Mouse (Mus musculus) heart, embryonic 14.5 days (tissue): ENCODE results near the gene Amhr2. TPM values are rescaled to one million over a fixed set of nuclear protein-coding genes. Genes with fewer than 3 reads are reported as not detected.

Source experiments
- ATAC-seq: fragments of 200-750 bp; cut with Nextera tagmentation; 2 replicates; pipeline ENCODE4 v1.8.0; 2017; ENCODE audit warnings: low read depth, moderate TSS enrichment; ENCODE audit not compliant: insufficient number of reproducible peaks, insufficient read depth, low FRiP score
- H3K27ac ChIP-seq, 2 experiments: fragments of 200-500 bp in 1 of 2; fragments of 300-500 bp in 1 of 2; sonication (generic) in 1 of 2; replicated peaks in 1 of 2; 2 replicates each; pipeline ENCODE4 v1.5.1; 2012 to 2014; ENCODE audit warnings: low read depth in 2 of 2, low read length in 2 of 2, control low read depth in 1 of 2, mild to moderate bottlenecking in 1 of 2, mixed read lengths in 1 of 2; ENCODE audit not compliant: control insufficient read depth in 1 of 2, insufficient read depth in 1 of 2
- H3K27me3 ChIP-seq: fragments of 300-500 bp; sonication (generic); 2 replicates; pipeline ENCODE4 v1.6.1; 2014; ENCODE audit warnings: mild to moderate bottlenecking, low read length, control low read depth; ENCODE audit not compliant: control insufficient read depth, insufficient read depth
- H3K36me3 ChIP-seq: fragments of 300-500 bp; sonication (generic); 2 replicates; pipeline ENCODE4 v1.6.1; 2014; ENCODE audit warnings: mild to moderate bottlenecking, control low read depth, low read length, mixed read lengths; ENCODE audit not compliant: control insufficient read depth, insufficient read depth
- H3K4me1 ChIP-seq, 2 experiments: fragments of 200-500 bp in 1 of 2; fragments of 300-500 bp in 1 of 2; sonication (generic) in 1 of 2; 2 replicates each; pipeline ENCODE4 v1.6.1; 2012 to 2014; ENCODE audit warnings: low read length in 2 of 2, control low read depth in 1 of 2, mixed read lengths in 1 of 2; ENCODE audit not compliant: control insufficient read depth in 2 of 2, insufficient read depth in 2 of 2
- H3K4me2 ChIP-seq: fragments of 300-500 bp; sonication (generic); 2 replicates; pipeline ENCODE4 v1.6.1; 2014; ENCODE audit warnings: mild to moderate bottlenecking, low read length
- H3K4me3 ChIP-seq, 2 experiments: fragments of 200-500 bp in 1 of 2; fragments of 300-500 bp in 1 of 2; sonication (generic) in 1 of 2; 2 replicates each; pipeline ENCODE4 v1.5.1; 2012 to 2014; ENCODE audit warnings: low read length in 2 of 2, mild to moderate bottlenecking in 2 of 2, control low read depth in 1 of 2, low read depth in 1 of 2, moderate library complexity in 1 of 2; ENCODE audit not compliant: control insufficient read depth in 1 of 2, insufficient read depth in 1 of 2
- H3K9ac ChIP-seq: fragments of 300-500 bp; sonication (generic); 2 replicates; pipeline ENCODE4 v1.6.1; 2014; ENCODE audit warnings: mild to moderate bottlenecking, low read length
- H3K9me3 ChIP-seq: fragments of 300-500 bp; sonication (generic); 2 replicates; pipeline ENCODE4 v1.6.1; 2016; ENCODE audit warnings: low read length, control low read depth; ENCODE audit not compliant: control insufficient read depth
- WGBS: fragments of 180-500 bp; shearing (Covaris S2); extraction: QIAGEN DNeasy Blood & Tissue Kit; methylation state at CpG from one replicate; pipeline ENCODE4 v1.1.7; 2014; 5-methylcytosine and 5-hydroxymethylcytosine counted together
- polyA plus RNA-seq: library from polyadenylated mRNA; unstranded; fragments of >200 nt; fragmentation: Nextera tagmentation; extraction: Ambion mirVana; gene quantifications from 2 replicates; pipeline ENCODE4 v1.2.1, GENCODE M21; 2014

The Amhr2 gene
- polyA plus RNA-seq, 1 experiment from 2014 or later = 2.1 TPM

DNA sequence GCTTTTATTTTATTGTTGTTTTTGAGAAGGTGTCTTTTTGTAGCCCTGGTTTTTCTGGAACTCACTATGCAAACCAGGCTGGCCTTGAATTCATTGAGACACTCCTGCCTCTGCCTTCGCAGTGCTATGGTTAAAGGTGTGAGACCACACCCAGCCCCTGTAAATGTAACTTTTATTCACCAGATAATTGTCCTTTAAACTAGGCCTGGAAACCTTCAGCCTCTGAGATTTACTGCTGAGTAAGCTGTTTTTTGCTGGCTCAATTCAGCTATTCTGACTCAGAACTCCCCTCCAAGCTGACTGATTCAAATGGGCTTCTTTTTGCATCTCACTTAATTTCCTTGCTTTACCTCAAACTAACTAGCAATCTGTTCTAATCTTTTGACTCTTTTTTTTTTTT, 18.2 kb upstream of the Amhr2 start:
- Histone ChIP-seq H3K4me2 (no peak overlapping the region), H3K27me3 (no peaks in the 10 kb centered on the region), H3K36me3 (peaks cover 73% of the 10 kb centered on the region), H3K9ac (no peak overlapping the region), H3K9me3 (no peaks in the 10 kb centered on the region), H3K4me3 (no peak overlapping the region), H3K4me1 (no peaks in the 10 kb centered on the region), H3K27ac (no peak overlapping the region)
- no peak for ATAC-seq
- 100% methylated on average over 1 of the region's 1 CpGs for WGBS

DNA sequence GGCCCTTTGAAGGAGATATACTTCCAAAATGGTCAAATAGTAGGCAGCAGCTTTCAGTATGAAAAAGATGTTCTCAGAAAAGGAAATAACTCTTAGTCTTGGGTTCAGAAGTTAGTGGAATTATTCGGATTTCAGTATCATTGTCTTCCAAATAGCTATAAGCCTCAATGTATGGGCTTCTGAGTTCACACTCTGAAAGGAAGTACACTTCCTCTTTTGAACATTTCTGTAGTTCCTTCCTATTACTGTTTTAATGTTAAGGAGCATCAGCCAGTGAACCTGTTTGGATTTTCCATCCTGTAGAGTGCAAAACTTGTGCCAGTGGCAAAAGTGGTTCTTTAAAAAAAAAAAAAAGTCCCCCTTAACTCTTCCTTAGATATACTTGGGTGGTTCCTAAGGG, 13.1 kb upstream of the Amhr2 start:
- no peaks in the 10 kb centered on the region for H3K9me3 ChIP-seq
- H3K4me1 ChIP-seq = no peaks in the 10 kb centered on the region
- 79% methylated on average over 1 of the region's 1 CpGs for WGBS
- H3K27me3 ChIP-seq = no peaks in the 10 kb centered on the region
- no peak overlapping the region for H3K9ac ChIP-seq
- H3K36me3 ChIP-seq = peaks cover 92% of the 10 kb centered on the region
- peak overlapping the region in 1 of 2 experiments; percentile 53; a peak in 2 of 4 replicates for H3K27ac ChIP-seq
- no peak overlapping the region for H3K4me3 ChIP-seq
- H3K4me2 ChIP-seq = no peak overlapping the region
- no peak for ATAC-seq

DNA sequence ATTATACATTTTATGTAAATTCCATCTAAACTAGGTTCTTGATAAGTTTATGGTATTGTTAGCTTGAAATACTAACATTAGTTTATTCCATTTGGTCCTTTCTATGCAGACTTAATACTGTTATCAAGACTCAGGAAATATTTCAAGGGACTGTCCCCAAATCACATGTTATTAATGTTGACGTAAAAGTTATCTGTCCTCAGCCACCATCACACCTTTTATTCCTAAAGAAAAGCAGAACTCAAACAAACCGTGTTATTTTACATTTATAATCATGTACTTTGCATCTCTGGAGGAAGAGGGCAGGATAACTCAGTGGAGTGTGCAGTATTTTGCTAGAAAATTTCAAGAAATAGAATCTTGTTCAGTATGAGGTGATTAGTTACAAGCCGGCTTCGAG, 12.0 kb upstream of the Amhr2 start:
- Histone ChIP-seq H3K9ac (no peak overlapping the region), H3K36me3 (peaks cover 83% of the 10 kb centered on the region), H3K4me1 (no peaks in the 10 kb centered on the region), H3K4me2 (no peak overlapping the region), H3K27ac (no peak overlapping the region), H3K9me3 (no peaks in the 10 kb centered on the region), H3K4me3 (no peak overlapping the region), H3K27me3 (no peaks in the 10 kb centered on the region)
- ATAC-seq = no peak
- WGBS = 88% methylated on average over 4 of the region's 4 CpGs

- Histone ChIP-seq H3K36me3 (no peaks in the 10 kb centered on the region), H3K4me1 (peaks cover 4 to 7% of the 10 kb centered on the region in 2 experiments; a peak in 1 of 4 replicates), H3K9me3 (no peaks in the 10 kb centered on the region), H3K27ac (no peak overlapping the region), H3K4me3 (no peak overlapping the region), H3K4me2 (no peak overlapping the region), H3K9ac (no peak overlapping the region), H3K27me3 (no peaks in the 10 kb centered on the region)
- 46% methylated on average over 2 of the region's 2 CpGs for WGBS
- no peak for ATAC-seq
These were observed 2.7 kb upstream of the Amhr2 start for GRCm38 (mm10) chr15:102442490-102442889.

DNA sequence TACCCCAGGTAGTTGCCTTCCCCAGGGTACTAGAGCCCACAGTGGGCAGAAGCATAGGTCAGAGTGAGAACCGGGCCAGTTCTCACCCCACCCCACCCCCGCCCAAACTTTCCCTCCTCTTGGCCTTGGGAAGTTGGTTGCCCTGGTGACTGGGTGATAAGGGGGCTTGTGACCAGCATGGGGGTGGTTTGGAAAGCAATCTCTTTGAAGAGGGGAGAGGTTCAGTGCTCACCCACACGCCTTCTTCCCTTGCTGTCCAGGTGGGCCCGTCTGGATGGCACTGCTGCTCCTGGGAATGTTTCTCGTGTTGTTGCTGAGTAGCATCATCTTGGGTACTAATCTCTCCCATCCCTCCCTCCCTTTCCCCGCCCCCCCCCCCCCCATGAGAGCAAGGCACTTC, 1.3 kb downstream of the Amhr2 start:
- H3K4me1 ChIP-seq = peaks cover 4 to 7% of the 10 kb centered on the region in 2 experiments; a peak in 1 of 4 replicates
- no peak for ATAC-seq
- 16% methylated on average over 5 of the region's 6 CpGs for WGBS
- no peak overlapping the region for H3K27ac ChIP-seq
- no peak overlapping the region for H3K4me3 ChIP-seq
- H3K9ac ChIP-seq = no peak overlapping the region
- H3K27me3 ChIP-seq = no peaks in the 10 kb centered on the region
- H3K9me3 ChIP-seq = no peaks in the 10 kb centered on the region
- H3K36me3 ChIP-seq = no peaks in the 10 kb centered on the region
- no peak overlapping the region for H3K4me2 ChIP-seq

GRCm38 (mm10) chr15:102449366-102449765, 4.2 kb downstream of the Amhr2 start:
- H3K27me3 ChIP-seq = no peaks in the 10 kb centered on the region
- WGBS = 38% methylated on average over 8 of the region's 8 CpGs
- peaks cover 4 to 7% of the 10 kb centered on the region in 2 experiments; a peak in 1 of 4 replicates for H3K4me1 ChIP-seq
- no peak overlapping the region for H3K4me2 ChIP-seq
- no peak overlapping the region for H3K9ac ChIP-seq
- H3K9me3 ChIP-seq = no peaks in the 10 kb centered on the region
- no peak overlapping the region for H3K4me3 ChIP-seq
- no peak overlapping the region for H3K27ac ChIP-seq
- H3K36me3 ChIP-seq = no peaks in the 10 kb centered on the region
- ATAC-seq = no peak

GRCm38 (mm10) chr15:102450928-102451327, 5.8 kb downstream of the Amhr2 start:
- no peaks in the 10 kb centered on the region for H3K27me3 ChIP-seq
- H3K27ac ChIP-seq = no peak overlapping the region
- 33% methylated on average over 7 of the region's 7 CpGs for WGBS
- H3K4me1 ChIP-seq = peaks cover 4 to 6% of the 10 kb centered on the region in 2 experiments; a peak in 1 of 4 replicates
- no peak overlapping the region for H3K4me3 ChIP-seq
- no peak overlapping the region for H3K9ac ChIP-seq
- no peak overlapping the region for H3K4me2 ChIP-seq
- no peaks in the 10 kb centered on the region for H3K36me3 ChIP-seq
- no peak for ATAC-seq
- no peaks in the 10 kb centered on the region for H3K9me3 ChIP-seq

- Histone ChIP-seq H3K9me3 (no peaks in the 10 kb centered on the region), H3K27ac (no peak overlapping the region), H3K4me3 (no peak overlapping the region), H3K36me3 (no peaks in the 10 kb centered on the region), H3K9ac (no peak overlapping the region), H3K4me2 (no peak overlapping the region), H3K4me1 (no peaks in the 10 kb centered on the region; a peak in 1 of 4 replicates), H3K27me3 (no peaks in the 10 kb centered on the region)
- WGBS = 71% methylated on average over 26 of the region's 26 CpGs
- no peak for ATAC-seq
These were observed 6.7 kb downstream of the Amhr2 start for GRCm38 (mm10) chr15:102451666-102452430.
